Mouse (Mus musculus) gastrocnemius, postnatal 14 days (tissue): ENCODE data around the gene 9330159F19Rik. TPM values are rescaled to one million over a fixed set of nuclear protein-coding genes. Genes with fewer than 3 reads are reported as not detected.

Experiments used
- total RNA-seq, 2 experiments: library from RNA; stranded (reverse); gene quantifications; 2 replicates each; pipeline ENCODE4 v1.2.3; 2021

Gene 9330159F19Rik
- total RNA-seq, 2 experiments from 2014 or later = 14.7 to 18.1 TPM

Other genes with a start within 250 kb of the 9330159F19Rik start
- gene 2310057J18Rik, start 225.3 kb upstream of the 9330159F19Rik start, total RNA-seq = not detected
- gene Soga3, start 67.8 kb upstream of the 9330159F19Rik start, total RNA-seq = not detected
- not detected for gene Gm49353, start 12.7 kb upstream of the 9330159F19Rik start, total RNA-seq
- gene Echdc1, start 101.6 kb downstream of the 9330159F19Rik start, total RNA-seq = 10 to 100 TPM; 26.1 to 27.1 TPM
- 10 to 100 TPM; 40.0 to 42.9 TPM for gene Rnf146, start 150.8 kb downstream of the 9330159F19Rik start, total RNA-seq